Mouse (Mus musculus) testis, adult 2 months (tissue): ENCODE measurements around the gene Srsf11. TPM values are rescaled to one million over a fixed set of nuclear protein-coding genes. Genes with fewer than 3 reads are reported as not detected.
A peak's percentile ranks its signal among the peaks of the same experiment; 100 is the strongest.

Source experiments
- H3K27ac ChIP-seq: fragments of 200-500 bp; 2 replicates; pipeline ENCODE4 v1.5.1; 2012; ENCODE audit warnings: low read depth, low read length; ENCODE audit not compliant: control insufficient read depth, insufficient read depth
- H3K27me3 ChIP-seq: fragments of 200-500 bp; 2 replicates; pipeline ENCODE4 v1.6.1; 2012; ENCODE audit warnings: mild to moderate bottlenecking, low read length, moderate library complexity; ENCODE audit not compliant: control insufficient read depth, insufficient read depth
- H3K36me3 ChIP-seq: fragments of 200-500 bp; 2 replicates; pipeline ENCODE4 v1.6.1; 2012; ENCODE audit warnings: mild to moderate bottlenecking, low read length; ENCODE audit not compliant: control insufficient read depth, insufficient read depth
- H3K4me1 ChIP-seq: fragments of 200-500 bp; 2 replicates; pipeline ENCODE4 v1.6.1; 2012; ENCODE audit warnings: low read length; ENCODE audit not compliant: control insufficient read depth, insufficient read depth
- H3K4me3 ChIP-seq: fragments of 200-500 bp; 2 replicates; pipeline ENCODE4 v1.5.1; 2012; ENCODE audit warnings: low read depth, mild to moderate bottlenecking, low read length, moderate library complexity, mixed read lengths; ENCODE audit not compliant: control insufficient read depth
- CTCF ChIP-seq: fragments of 200-500 bp; IDR thresholded peaks from 2 replicates; pipeline ENCODE4 v1.5.1; 2012; ENCODE audit warnings: low read depth, mild to moderate bottlenecking, inconsistent platforms, low read length, moderate library complexity; ENCODE audit not compliant: control insufficient read depth, insufficient read depth, insufficient replicate concordance
- POLR2A ChIP-seq: fragments of 200-500 bp; IDR thresholded peaks from 2 replicates; pipeline ENCODE4 v1.6.1; 2012; ENCODE audit warnings: low read depth, mild to moderate bottlenecking, inconsistent platforms, low read length, moderate library complexity; ENCODE audit not compliant: control insufficient read depth
- polyA plus RNA-seq: library from polyadenylated mRNA; depleted of rRNA; stranded (reverse); fragments of >200 nt; gene quantifications from 2 replicates; pipeline ENCODE4 v1.2.3, GENCODE M21; 2012

Srsf11 gene
- polyA plus RNA-seq, 1 experiment, result 254 TPM

- Histone ChIP-seq H3K27me3 (no peaks in the 10 kb centered on the region), H3K4me3 (peak overlapping the region; percentile 100; the same call in 1 of the 2 replicates), H3K36me3 (peaks cover 1% of the 10 kb centered on the region; the same call in 1 of the 2 replicates), H3K4me1 (no peaks in the 10 kb centered on the region), H3K27ac (peak overlapping the region; percentile 99)
- TF ChIP-seq POLR2A (no peak), CTCF (no peak)
Observed at GRCm38 (mm10) chr3:158032106-158032505, 4.3 kb downstream of the Srsf11 start.

GRCm38 (mm10) chr3:158031371-158031925 lies 5.0 kb downstream of the Srsf11 start:
- H3K36me3 ChIP-seq, result peaks cover 1% of the 10 kb centered on the region; the same call in 1 of the 2 replicates
- peak overlapping the region; percentile 100 for H3K4me3 ChIP-seq
- no peaks in the 10 kb centered on the region for H3K27me3 ChIP-seq
- peak overlapping the region; percentile 99 for H3K27ac ChIP-seq
- H3K4me1 ChIP-seq, result no peaks in the 10 kb centered on the region
- TF ChIP-seq POLR2A (peak; percentile 89), CTCF (peak; percentile 15; the same call in 1 of the 2 replicates)

GRCm38 (mm10) chr3:158009762-158010320 lies 26.6 kb downstream of the Srsf11 start:
- no peak overlapping the region for H3K4me3 ChIP-seq
- H3K4me1 ChIP-seq, result no peaks in the 10 kb centered on the region
- no peaks in the 10 kb centered on the region for H3K27me3 ChIP-seq
- peaks cover 4% of the 10 kb centered on the region for H3K36me3 ChIP-seq
- no peak overlapping the region for H3K27ac ChIP-seq
- TF ChIP-seq CTCF (no peak), POLR2A (no peak)

GRCm38 (mm10) chr3:158008647-158009046 lies 27.8 kb downstream of the Srsf11 start:
- no peaks in the 10 kb centered on the region for H3K4me1 ChIP-seq
- peaks cover 4% of the 10 kb centered on the region for H3K36me3 ChIP-seq
- H3K4me3 ChIP-seq, result no peak overlapping the region
- TF ChIP-seq CTCF (no peak), POLR2A (no peak)
- H3K27me3 ChIP-seq, result no peaks in the 10 kb centered on the region
- no peak overlapping the region for H3K27ac ChIP-seq

- TF ChIP-seq CTCF, result no peak
- no peak for TF ChIP-seq POLR2A
- Histone ChIP-seq H3K36me3 (no peaks in the 10 kb centered on the region), H3K4me1 (no peaks in the 10 kb centered on the region), H3K4me3 (no peak overlapping the region), H3K27ac (no peak overlapping the region), H3K27me3 (no peaks in the 10 kb centered on the region)
Observed at GRCm38 (mm10) chr3:157998742-157999369, 37.6 kb downstream of the Srsf11 start.

- Histone ChIP-seq H3K36me3 (no peaks in the 10 kb centered on the region; the same call in 1 of the 2 replicates), H3K27me3 (no peaks in the 10 kb centered on the region), H3K4me3 (no peak overlapping the region), H3K27ac (no peak overlapping the region), H3K4me1 (no peaks in the 10 kb centered on the region)
- TF ChIP-seq CTCF (no peak), POLR2A (no peak)
Observed at GRCm38 (mm10) chr3:157995726-157996125, 40.7 kb downstream of the Srsf11 start.

- Histone ChIP-seq H3K4me3 (no peak overlapping the region), H3K27ac (no peak overlapping the region), H3K4me1 (no peaks in the 10 kb centered on the region), H3K36me3 (no peaks in the 10 kb centered on the region; the same call in 1 of the 2 replicates), H3K27me3 (no peaks in the 10 kb centered on the region)
- TF ChIP-seq POLR2A (no peak), CTCF (no peak)
Observed at GRCm38 (mm10) chr3:157993322-157993721, 43.1 kb downstream of the Srsf11 start.
